Mouse (Mus musculus): ENCODE results near the gene Tubb2b.
"Not testable (repeated sequence)": the region's sequence is repeated elsewhere in the genome, so short reads cannot be mapped to it uniquely, and the experiment has no call there.

The Tubb2b gene

GRCm38 (mm10) chr13:34106999-34107398 is 23.3 kb downstream of the Tubb2b start:
- no peak for DNase-seq (ENCODE audit: low spot score)

GRCm38 (mm10) chr13:34106256-34106655 is 24.0 kb downstream of the Tubb2b start:
- DNase-seq (ENCODE audit: low spot score): no peak

- DNase-seq (ENCODE audit: low spot score): no peak
Observed at GRCm38 (mm10) chr13:34105364-34105763, 24.9 kb downstream of the Tubb2b start.

- DNase-seq (ENCODE audit: low spot score): no peak
Observed at GRCm38 (mm10) chr13:34101908-34102307, 28.4 kb downstream of the Tubb2b start.

GRCm38 (mm10) chr13:34101247-34101646 is 29.0 kb downstream of the Tubb2b start:
- DNase-seq (ENCODE audit: low spot score): no peak

- no peak for DNase-seq (ENCODE audit: low spot score)
Observed at GRCm38 (mm10) chr13:34100733-34101132, 29.5 kb downstream of the Tubb2b start.

GRCm38 (mm10) chr13:34097086-34097485 is 33.2 kb downstream of the Tubb2b start:
- DNase-seq (ENCODE audit: low spot score): no peak

- no peak for DNase-seq (ENCODE audit: low spot score)
Observed at GRCm38 (mm10) chr13:34096455-34096854, 33.8 kb downstream of the Tubb2b start.

- DNase-seq (ENCODE audit: low spot score): no peak
Observed at GRCm38 (mm10) chr13:34095542-34096435, 34.5 kb downstream of the Tubb2b start.

GRCm38 (mm10) chr13:34089358-34089757 is 40.9 kb downstream of the Tubb2b start:
- DNase-seq (ENCODE audit: low spot score): no peak

GRCm38 (mm10) chr13:34088871-34089288 is 41.4 kb downstream of the Tubb2b start:
- DNase-seq (ENCODE audit: low spot score): no peak

GRCm38 (mm10) chr13:34088201-34088649 is 42.0 kb downstream of the Tubb2b start:
- not testable (repeated sequence) for DNase-seq (ENCODE audit: low spot score)

- DNase-seq (ENCODE audit: low spot score): no peak
Observed at GRCm38 (mm10) chr13:34087052-34087812, 43.0 kb downstream of the Tubb2b start.

- no peak for DNase-seq (ENCODE audit: low spot score)
Observed at GRCm38 (mm10) chr13:34084026-34084750, 46.1 kb downstream of the Tubb2b start.

- no peak for DNase-seq (ENCODE audit: low spot score)
Observed at GRCm38 (mm10) chr13:34081926-34082325, 48.3 kb downstream of the Tubb2b start.

- DNase-seq (ENCODE audit: low spot score): no peak
Observed at GRCm38 (mm10) chr13:34079801-34080200, 50.5 kb downstream of the Tubb2b start.

GRCm38 (mm10) chr13:34078500-34079280 is 51.6 kb downstream of the Tubb2b start:
- DNase-seq (ENCODE audit: low spot score): no peak

GRCm38 (mm10) chr13:34077492-34078271 is 52.6 kb downstream of the Tubb2b start, which contains the start of gene Tubb2a:
Tubb2a (minus strand) TSS chr13:34078007.
- peak; percentile 98 for DNase-seq (ENCODE audit: low spot score)
